Mouse (Mus musculus): ENCODE measurements around the gene Clcnka.
A peak's percentile ranks its signal among the peaks of the same experiment; 100 is the strongest.

The Clcnka gene

DNA sequence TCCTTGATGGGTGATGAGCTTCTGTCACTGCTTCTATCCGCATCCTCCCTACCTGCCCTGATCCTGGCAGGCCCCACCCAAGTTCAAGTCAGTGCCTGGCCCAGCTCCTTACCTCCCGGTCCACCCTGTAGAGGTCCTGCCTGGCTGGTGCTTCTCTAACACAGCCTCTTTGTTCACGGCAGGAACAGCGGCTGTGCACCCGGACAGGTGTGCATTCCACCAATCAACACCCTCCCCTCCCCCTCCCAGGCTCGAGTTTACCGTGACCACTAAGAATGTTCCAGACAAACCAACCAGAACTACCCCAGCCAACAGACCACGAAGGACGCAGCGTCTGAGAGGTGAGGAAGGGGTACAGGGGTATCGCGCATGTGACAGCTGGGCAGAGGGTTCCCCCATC is at the start of gene Clcnka:
Gene Clcnka, minus strand, starts transcription at position 180 of the 400 bp plus-strand sequence.
- no peak for DNase-seq (ENCODE audit: low spot score in 2 of 2)

DNA sequence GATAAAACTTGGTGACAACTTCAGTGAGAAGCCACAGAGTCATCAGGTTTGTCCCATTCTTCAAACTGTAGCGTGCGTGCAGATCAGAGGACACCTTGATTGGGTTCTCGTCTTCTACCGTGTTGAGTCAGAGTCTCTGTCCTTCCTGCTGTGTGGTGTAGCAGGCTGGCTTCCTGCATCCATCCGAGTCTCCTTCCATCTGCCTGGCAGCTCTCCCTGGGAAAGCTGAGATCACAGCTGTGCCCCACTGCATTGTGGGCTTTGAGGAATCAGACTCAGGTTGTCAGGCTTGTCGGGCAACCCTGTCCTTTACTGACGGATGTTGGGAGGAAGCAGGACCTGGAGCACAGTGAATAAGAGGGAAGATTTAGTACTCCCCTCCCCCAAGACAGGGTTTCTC is 47.7 kb upstream of the Clcnka start:
- DNase-seq (ENCODE audit: low spot score in 2 of 2): peak in 1 of 2 experiments; percentile 1

DNA sequence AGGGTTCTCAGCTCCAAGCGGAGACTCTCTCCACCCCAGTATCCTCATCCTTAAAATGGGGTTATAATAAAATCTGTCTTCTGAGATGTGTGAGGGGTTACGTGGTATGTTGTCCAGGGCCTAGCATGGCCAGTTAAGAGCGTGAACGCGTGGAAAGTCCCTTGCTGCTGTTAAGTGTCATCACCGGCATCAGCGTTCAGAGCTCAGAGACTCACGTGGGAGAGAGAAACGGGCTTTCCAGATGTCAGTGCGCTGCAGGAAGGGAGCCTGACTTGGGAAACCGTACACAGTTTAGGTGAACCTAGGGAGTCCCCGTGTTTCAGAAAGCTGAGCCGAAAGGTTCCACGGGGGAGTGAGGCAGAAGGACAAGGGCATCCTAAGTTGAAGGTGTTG is 46.8 kb upstream of the Clcnka start:
- DNase-seq (ENCODE audit: low spot score in 2 of 2): no peak

DNA sequence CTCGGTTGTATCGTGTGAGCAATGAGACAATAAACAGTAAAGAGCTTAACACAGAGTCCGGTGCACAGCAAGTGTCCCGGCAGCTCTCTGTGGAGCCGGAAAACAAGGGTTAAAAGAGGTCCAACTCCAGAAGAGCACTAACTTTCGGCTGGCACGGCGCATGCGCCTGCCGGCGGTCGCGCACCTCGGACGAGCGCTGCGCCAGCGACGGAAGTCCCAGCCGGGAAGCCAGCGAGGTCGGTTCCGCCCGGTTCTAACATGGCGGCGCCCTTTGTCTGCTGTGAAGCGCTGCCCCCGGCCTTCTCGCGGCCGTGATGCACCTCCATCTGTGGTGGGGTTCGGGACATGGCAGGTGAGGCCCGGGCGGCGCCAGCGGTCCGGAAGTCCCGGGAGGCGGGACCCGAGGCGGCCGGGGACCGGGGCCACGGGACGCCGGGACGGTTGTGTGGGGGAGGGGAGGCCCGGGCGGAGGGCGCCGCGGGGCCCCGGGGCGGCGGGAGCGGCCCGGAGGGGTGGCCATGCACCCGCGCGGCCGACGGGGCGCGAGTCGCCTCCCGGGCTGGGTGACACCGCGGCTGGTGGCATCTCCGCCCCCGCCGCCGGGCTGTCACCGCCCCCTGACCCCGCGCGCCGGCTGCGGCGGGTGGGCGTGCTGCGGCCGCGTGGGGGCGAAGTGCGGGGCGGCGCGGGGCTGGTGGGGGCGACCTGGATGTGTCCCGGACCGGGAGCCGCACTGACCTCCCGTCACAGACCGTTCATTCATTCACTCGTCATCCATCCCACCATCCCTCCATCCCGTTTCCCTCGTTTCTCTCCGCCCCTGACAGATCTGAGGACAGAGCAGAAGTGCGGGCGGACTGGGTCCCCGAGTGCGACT is 46.2 kb upstream of the Clcnka start, which contains the start of gene Zbtb17:
Gene Zbtb17, plus strand, starts transcription at position 204 of the 877 bp plus-strand sequence.
- peak; percentile 82 to 84 for DNase-seq (ENCODE audit: low spot score in 2 of 2)

DNA sequence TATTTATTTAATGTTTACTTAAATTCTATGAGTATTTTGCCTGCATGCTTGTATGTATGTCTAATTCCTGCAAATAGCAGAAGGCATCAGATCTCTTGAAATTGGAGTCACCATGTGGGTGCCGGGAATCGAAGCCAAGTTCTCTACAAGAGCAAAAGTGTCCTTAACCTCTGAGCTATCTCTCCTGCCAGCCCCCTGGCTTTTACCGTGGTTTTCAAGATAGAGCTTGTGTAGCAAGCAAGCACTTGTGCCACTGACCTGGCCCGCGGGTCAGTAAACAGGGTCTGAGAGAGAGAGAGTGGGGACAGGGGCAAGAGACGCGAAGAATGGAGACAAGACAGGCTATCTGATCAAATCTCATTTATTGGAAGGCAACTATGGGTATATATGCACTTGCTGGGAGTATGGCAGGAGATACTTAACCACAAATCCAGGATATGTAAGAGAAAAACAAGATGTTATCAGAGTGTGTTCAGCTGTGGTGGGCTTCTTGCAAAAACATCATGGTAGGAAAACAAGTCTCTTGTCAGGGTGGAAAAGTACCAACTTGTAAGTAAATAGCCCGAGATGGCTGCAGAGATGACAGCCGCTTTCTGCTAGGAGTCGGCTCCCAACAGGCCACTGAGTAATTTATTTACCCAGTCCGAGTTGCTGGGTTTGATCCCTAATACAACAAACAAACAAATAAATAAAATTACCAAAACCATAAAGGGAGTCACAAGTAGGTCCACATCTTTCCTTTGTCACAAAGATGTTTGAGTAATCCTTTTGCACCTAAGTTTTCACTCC is 45.3 kb upstream of the Clcnka start:
- DNase-seq (ENCODE audit: low spot score in 2 of 2): no peak

DNA sequence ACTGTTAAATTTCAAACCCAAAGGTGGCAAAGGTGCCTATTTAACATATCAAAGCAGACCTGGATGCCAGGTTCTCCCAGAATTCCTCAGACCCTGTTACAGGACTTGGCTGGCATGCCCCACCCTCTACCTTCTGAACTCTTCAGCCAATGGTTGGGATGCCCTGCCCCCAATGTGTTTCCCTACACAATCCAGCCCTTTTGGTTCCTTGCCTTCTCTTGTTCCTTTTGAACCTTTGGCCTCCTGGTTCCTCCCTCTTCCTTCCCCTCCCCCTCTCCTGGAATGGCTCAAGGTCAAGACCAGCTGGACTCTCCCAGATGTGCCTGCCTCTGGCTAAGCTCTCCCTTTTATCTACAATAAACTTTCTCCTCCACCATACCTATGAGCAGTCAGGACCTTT is 42.4 kb upstream of the Clcnka start:
- no peak for DNase-seq (ENCODE audit: low spot score in 2 of 2)

DNA sequence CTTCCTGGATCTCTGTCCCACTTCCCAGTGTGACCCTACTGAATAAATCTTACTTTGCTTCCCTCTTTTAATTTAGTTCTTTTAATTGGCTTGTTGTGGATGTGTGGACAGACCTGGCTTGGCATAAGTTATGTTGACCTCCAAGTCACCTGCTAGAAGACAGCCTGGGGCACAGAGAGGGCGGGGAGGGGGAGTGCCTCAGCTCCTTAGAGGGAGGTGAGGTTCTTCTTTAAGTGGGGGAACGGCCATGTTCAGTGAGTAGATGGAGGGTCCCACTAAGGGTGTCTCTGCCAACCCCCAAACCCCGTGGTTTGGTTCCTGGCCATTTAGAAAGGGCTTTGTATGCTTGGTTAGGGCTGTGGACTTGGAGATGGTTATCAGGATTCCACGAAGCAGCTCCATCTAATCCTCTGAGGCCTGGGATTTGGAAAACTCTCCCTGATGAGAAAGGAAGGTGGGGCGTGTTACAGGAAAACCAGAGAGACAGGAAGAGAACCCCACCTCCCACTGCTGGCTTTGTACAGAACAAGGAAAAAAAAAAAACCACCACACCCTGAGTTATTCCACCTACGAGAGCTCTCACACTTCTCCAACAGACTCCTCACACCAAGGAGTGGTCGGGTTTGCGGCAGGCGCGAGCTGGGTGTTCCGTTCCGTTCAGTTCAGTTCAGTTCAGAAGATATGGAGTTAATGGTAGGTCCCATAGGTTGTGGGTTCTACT is 40.7 kb upstream of the Clcnka start:
- DNase-seq (ENCODE audit: low spot score in 2 of 2): no peak

DNA sequence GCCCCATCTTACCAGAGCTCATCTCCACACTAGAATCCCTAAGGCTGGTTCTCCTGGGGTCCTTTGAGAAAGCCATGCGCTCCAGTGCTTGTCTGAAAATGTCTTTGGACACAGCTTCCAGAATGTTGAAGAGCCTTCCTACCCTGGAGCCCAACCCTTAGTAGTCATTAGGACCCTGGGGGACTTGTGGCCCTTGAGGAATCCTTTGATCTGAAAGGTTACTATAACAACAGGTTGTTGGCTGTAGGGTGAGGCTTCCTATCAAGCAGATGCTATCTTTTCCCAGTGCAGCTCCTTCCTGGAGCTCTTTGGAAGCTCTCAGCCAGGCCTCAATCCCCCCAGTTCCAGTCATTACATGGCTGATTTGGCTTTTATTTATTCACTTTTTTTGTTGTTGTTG is 37.5 kb upstream of the Clcnka start, which contains the start of gene Srarp:
Gene Srarp, minus strand, starts transcription at position 132 of the 400 bp plus-strand sequence.
- DNase-seq (ENCODE audit: low spot score in 2 of 2): no peak

DNA sequence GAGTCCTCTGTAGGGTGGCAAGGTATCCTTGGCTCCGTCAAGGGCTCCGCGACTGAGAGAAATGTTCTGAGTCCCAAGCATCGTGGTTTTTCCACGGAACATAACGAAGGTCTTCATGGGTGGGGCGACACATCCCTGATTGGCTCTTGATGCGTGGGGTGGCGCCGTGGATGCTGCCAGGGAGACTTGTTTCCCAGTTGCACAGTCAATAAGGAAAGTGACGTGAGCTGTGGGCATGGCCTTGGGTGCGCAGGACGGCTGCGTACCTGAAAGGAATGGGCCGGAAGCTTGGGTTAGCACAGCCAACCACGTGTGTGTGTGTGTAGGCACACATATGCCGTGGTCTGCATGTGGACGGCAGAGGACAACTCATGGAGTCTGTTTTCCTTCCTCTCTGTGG is 34.7 kb upstream of the Clcnka start:
- DNase-seq (ENCODE audit: low spot score in 2 of 2): no peak

DNA sequence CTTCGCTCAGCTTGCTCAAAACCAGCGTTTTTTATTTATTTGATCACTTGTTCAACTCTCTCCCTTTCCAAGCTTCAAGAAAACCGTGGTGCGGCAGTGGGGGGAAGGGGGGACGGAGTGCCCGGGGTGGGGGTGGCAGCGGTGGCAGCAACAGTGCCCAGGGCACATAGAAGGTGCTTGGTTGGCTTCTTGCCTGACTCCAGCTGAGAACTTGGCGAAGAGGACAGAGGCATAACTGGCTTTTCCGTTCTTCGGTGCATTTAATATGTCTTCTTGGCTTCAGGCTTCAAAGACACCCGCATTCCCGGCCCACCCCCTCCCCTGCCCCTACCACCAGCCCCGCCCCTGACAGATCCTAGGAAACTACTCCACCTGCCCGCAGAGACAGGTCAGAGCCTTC is 34.1 kb upstream of the Clcnka start:
- no peak for DNase-seq (ENCODE audit: low spot score in 2 of 2)

DNA sequence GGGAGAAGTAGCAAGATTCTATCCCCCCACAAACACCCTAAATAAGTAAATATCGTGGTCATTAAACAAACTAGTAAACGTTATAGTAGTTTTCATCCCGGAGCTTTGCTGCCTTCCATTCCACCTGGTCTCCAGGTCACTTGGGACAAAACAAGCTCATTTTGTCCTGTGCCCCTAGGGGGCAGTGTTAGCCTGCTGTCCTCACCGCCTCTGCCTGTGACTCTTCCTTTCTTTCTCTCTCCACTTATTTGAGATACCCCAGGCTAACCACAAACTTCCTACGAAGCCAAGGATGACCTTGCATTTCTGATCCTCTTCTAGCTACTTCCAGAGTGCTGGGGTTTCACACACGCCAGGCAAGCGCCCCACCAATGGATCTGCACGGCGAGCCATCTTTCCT is 32.5 kb upstream of the Clcnka start:
- peak; percentile 53 to 60 for DNase-seq (ENCODE audit: low spot score in 2 of 2)

DNA sequence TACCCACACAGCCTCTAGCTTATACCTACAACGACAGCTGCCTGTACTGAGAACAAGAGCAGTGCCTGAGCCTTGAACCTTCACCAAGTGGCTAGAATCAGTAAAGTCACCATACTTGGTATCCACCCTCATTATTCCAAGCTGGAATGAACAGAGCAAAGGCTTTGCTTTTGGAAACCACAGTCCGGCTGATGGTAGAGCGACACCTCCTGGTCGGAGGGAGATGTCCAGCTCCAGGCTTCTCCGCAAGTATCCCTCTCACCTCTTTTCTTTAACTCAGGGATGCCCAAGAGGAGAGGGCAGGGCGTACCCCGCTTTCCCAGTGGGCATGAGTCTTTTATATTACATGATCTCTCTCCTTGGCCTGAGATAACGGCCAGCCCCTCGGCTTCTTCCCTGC is 31.3 kb upstream of the Clcnka start:
- no peak for DNase-seq (ENCODE audit: low spot score in 2 of 2)

DNA sequence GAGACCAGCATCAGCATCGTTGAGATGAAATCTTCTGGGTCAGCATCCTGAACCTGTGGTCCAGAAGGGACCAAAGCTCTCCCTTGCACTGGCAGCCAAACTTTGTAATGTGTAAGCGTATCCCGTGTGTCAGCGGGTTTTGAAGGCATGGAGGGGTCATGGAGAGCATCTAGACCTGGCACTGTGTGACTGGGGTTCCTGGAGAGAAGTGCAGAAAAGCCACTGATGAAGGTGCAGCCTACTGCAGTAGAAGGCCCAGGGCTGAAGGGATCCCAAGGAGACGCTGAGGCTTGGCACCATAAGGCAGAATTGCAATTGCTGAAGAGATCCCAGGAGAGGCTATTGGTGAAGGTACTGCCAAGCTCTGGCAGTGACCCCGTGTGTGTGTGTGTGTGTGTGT is 30.9 kb upstream of the Clcnka start:
- no peak for DNase-seq (ENCODE audit: low spot score in 2 of 2)

DNA sequence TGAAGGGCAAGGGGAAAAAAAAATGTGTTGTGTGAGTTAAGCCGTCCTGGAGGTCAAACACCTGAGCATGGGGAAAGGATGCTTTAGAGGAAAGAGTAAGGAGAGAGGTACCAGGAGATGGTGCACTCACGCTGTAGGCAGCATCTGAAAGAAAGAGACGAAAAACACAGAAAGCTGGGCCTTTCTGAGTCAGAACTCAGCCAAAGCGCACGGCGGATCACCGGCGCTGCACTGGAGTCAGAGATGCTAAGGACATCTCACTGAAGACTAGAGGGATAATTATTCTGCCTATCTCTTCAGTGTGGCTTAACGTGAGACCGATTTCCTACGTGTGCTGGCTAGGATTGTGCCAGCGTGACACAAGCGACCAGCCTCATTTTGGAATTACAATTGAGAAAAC is 29.4 kb upstream of the Clcnka start:
- no peak for DNase-seq (ENCODE audit: low spot score in 2 of 2)

DNA sequence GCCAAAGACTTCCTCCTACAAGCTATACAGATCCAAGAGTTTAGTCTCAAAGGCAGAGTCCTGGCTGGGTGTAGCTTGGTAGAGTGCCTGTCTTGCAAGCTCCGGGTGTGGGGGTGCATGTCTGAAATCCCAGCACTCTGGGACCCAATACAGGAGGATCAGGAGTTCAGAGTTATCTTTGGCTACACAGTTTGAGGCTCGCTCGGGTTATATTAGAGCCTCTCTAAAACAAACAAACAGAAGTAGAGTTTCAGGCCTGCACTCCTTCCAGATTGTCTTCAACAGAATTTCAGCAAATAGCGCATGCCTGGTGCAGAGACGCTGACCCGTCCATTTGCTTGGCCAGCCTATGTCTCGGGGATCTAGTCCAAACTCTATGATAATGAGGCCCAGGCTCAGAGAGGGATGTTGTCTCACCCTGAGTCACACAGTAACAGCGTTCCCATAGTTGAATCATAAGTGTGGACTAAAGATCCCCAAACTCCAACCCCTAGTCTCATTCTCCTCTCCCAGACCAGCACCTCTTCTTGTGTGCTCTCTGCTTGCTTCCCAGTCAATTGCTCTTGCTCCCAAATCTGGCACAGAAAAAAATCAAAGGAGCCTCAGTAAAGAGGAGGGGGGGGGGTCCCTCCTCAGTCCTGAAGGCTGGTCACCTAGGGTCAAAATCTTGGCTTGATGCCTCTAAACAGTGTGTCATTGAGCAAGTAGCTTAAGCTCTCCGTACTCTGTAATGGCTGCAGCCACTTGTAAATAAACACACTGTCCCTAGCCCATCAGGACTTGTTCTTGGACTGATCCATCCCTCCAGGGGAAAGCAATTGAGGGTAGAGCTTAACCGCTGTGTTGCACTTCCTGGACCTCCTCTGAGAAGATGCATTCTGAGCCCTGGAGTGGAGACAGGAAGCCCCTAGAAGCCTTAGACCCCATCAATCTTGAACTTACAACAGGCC is 28.5 kb upstream of the Clcnka start:
- DNase-seq (ENCODE audit: low spot score in 2 of 2): no peak

DNA sequence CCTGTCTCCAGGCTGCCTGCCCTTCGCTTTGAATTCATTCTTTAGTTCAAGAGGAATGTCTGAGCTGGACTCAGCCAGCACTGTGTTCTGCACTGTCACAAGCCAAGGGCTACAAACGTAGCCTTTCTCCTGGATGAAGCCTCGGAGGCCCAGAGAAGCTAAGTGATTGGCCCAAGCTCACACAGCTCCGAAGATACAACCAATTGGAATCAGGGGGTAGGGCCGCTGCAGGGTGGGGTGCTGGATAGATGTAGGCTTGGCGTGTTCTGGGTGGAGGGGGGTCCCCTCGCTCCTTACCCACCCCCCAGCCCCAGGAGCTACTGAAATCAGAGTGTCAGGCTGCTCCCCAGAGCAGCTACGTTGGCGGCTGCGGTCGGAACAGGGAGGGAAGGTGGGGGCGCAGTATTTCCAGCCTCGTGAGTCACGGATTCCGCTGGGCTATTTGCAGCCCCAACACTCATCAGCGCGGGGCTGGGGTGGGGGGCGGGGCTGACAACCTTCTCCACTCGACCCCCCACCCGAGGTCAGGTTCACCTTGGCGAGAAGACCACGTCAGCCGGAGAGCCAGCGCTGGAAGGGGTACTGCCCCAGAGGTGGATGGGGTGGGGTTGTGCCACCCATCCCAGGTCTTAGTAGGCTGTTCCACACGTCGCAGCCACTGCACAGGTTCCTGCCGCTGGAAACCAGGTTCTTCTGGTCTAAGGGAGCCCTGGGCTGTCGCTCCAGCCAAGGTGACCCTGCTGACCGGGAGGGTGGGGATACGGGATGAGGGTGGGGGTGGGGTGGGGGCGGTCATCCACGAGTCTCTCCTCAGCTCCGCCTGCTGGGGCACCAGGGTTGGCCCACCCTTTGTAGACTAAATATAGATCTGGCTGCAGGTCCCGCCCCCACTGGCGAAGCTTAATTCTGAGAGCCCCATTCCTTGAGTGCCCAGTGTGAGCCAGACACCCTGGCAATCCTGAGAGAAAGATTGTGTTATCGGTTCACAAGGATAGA is 27.3 kb upstream of the Clcnka start:
- DNase-seq (ENCODE audit: low spot score in 2 of 2): no peak

DNA sequence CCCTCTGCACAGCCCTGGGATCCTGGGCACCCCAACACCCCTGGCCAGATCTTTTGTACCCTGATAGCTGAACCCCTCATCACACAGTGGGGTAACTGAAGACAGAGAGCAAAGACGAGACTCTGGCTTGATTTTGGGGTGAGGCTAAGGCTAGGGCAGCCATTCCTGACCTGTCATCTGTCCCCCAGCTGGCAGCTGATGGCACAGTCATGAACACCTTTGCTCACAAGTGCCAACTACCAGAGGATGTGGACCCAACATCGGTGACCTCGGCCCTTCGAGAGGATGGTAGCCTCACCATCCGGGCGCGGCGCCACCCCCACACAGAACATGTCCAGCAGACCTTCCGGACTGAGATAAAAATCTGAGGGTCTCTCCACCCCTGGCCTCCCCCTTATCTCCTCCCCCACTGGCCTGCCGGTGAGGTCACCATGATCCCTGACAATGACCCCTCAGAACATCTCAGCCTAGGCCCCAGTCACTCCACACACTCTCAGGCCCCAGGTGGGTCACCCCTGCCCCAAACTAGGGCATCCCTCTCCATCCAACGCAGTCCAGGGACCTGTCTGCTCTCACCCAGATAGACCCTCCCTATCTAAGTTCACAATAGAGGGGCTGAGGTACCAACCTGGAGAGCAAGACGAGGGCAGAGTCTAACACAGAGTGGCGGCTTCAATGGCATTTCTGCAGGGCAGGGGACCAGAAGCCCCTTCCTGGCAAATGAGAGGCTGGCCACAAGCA is 25.3 kb upstream of the Clcnka start:
- DNase-seq (ENCODE audit: low spot score in 2 of 2): no peak

DNA sequence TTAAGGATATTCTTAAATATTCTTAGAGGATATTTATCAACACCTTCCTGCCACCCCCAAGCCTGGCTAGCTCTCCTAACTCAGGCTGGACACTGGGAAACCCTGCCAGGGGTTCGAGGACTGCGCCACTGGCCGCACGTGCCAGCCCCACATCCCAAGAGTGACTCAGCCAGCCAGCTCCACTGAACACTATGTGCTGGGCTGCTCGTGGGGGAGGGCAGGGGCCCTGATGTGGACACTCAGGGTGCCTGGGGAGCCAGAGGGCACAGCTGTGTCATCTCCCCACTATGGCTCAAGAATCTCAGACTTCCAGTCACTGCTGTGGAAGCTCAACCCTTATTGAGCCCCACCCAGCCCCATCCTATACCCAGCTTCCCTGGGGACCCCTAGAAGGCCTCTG is 24.8 kb upstream of the Clcnka start:
- DNase-seq (ENCODE audit: low spot score in 2 of 2): no peak

DNA sequence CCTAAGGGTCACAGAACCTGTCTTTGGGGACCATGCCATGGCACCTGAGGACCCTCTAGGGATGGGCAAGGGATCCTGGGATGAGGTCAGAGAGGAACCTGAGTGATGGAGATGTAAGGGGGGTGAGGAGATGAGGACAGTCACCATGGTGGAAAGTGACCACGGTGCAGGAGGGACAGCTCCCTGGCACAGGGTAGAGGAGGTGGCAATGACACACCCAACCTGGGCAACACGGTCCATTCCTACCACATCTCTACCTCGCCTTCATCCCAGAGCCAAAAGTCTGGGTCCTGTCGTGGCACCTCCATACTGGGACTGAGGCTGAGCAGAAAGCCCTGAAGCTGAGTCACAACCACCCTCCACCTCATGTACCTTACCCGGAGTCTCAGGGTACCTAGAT is 24.3 kb upstream of the Clcnka start:
- DNase-seq (ENCODE audit: low spot score in 2 of 2): no peak
